Mouse (Mus musculus) forebrain, embryonic 13.5 days (tissue): ENCODE results near the gene Gm13696. TPM values are rescaled to one million over a fixed set of nuclear protein-coding genes. Genes with fewer than 3 reads are reported as not detected.
"Not testable (repeated sequence)": the region's sequence is repeated elsewhere in the genome, so short reads cannot be mapped to it uniquely, and the experiment has no call there.

Source experiments
- ATAC-seq: fragments of 200-750 bp; cut with Nextera tagmentation; 2 replicates; pipeline ENCODE4 v1.8.0; 2017
- H3K27ac ChIP-seq: fragments of 300-500 bp; sonication (generic); 2 replicates; pipeline ENCODE4 v1.5.1; 2015; ENCODE audit warnings: inconsistent platforms, mild to moderate bottlenecking, moderate library complexity
- H3K27me3 ChIP-seq: fragments of 300-500 bp; sonication (generic); 2 replicates; pipeline ENCODE4 v1.6.1; 2015; ENCODE audit warnings: mild to moderate bottlenecking, inconsistent platforms
- H3K36me3 ChIP-seq: fragments of 300-500 bp; sonication (generic); 2 replicates; pipeline ENCODE4 v1.6.1; 2015; ENCODE audit warnings: mild to moderate bottlenecking, inconsistent platforms; ENCODE audit not compliant: poor library complexity, severe bottlenecking
- H3K4me1 ChIP-seq: fragments of 300-500 bp; sonication (generic); 2 replicates; pipeline ENCODE4 v1.6.1; 2015; ENCODE audit warnings: inconsistent platforms
- H3K4me2 ChIP-seq: fragments of 300-500 bp; sonication (generic); 2 replicates; pipeline ENCODE4 v1.6.1; 2015; ENCODE audit warnings: inconsistent platforms, mild to moderate bottlenecking, moderate library complexity
- H3K4me3 ChIP-seq: fragments of 300-500 bp; sonication (generic); 2 replicates; pipeline ENCODE4 v1.5.1; 2015; ENCODE audit warnings: mild to moderate bottlenecking, inconsistent platforms
- H3K9ac ChIP-seq: fragments of 300-500 bp; sonication (generic); 2 replicates; pipeline ENCODE4 v1.6.1; 2015; ENCODE audit warnings: mild to moderate bottlenecking, inconsistent platforms
- H3K9me3 ChIP-seq: fragments of 300-500 bp; sonication (generic); replicated peaks from 2 replicates; pipeline ENCODE4 v1.6.1; 2016; ENCODE audit warnings: inconsistent platforms
- WGBS: fragments of 180-500 bp; shearing (Covaris S2); methylation state at CpG from one replicate; pipeline ENCODE4 v1.1.7; 2015; 5-methylcytosine and 5-hydroxymethylcytosine counted together
- polyA plus RNA-seq: library from polyadenylated mRNA; unstranded; fragments of >200 nt; fragmentation: Nextera tagmentation; extraction: Ambion mirVana; gene quantifications from 2 replicates; pipeline ENCODE4 v1.2.1, GENCODE M21; 2015

Gene Gm13696
- polyA plus RNA-seq: not detected in 2 replicates

GRCm38 (mm10) chr2:83972823-83973222 lies at the start of gene Gm13696:
Gm13696 (plus strand) TSS chr2:83973123.
- not testable (repeated sequence) for H3K4me2 ChIP-seq, H3K9me3 ChIP-seq, H3K9ac ChIP-seq, H3K27me3 ChIP-seq, ATAC-seq, H3K36me3 ChIP-seq, H3K4me3 ChIP-seq, H3K4me1 ChIP-seq, H3K27ac ChIP-seq
- WGBS: no CpG with 5 or more reads among the region's 6 CpGs

GRCm38 (mm10) chr2:83929478-83930088 lies 43.3 kb upstream of the Gm13696 start:
- no peak for ATAC-seq
- Histone ChIP-seq H3K9ac (no peak overlapping the region), H3K27me3 (no peaks in the 10 kb centered on the region), H3K4me2 (no peak overlapping the region), H3K36me3 (no peaks in the 10 kb centered on the region), H3K27ac (no peak overlapping the region), H3K4me3 (no peak overlapping the region), H3K9me3 (no peaks in the 10 kb centered on the region), H3K4me1 (0 out of 2 replicates have a peak, but pooled peaks cover 8% of the 10 kb centered on the region)
- 47% methylated on average over 2 of the region's 2 CpGs for WGBS

GRCm38 (mm10) chr2:83940931-83941361 lies 32.0 kb upstream of the Gm13696 start, which contains the start of gene Zswim2:
Zswim2 (minus strand) TSS chr2:83941228.
- under 1% methylated on average over 20 of the region's 20 CpGs for WGBS
- H3K9ac ChIP-seq: peak within 1 kb of the TSS; percentile 40
- H3K9me3 ChIP-seq: no peaks in the 10 kb centered on the region
- H3K36me3 ChIP-seq: no peaks in the 10 kb centered on the region
- ATAC-seq: peak; percentile 98
- H3K4me3 ChIP-seq: peak within 1 kb of the TSS; percentile 40
- no peaks in the 10 kb centered on the region for H3K27me3 ChIP-seq
- peak within 1 kb of the TSS; percentile 68 for H3K4me2 ChIP-seq
- H3K4me1 ChIP-seq: peaks cover 4% of the 10 kb centered on the region; the same call in 1 of the 2 replicates
- H3K27ac ChIP-seq: no peak within 1 kb of the TSS

GRCm38 (mm10) chr2:83941378-83941777 lies 31.5 kb upstream of the Gm13696 start:
- no peaks in the 10 kb centered on the region for H3K27me3 ChIP-seq
- peak overlapping the region; percentile 68 for H3K4me2 ChIP-seq
- H3K4me3 ChIP-seq: peak overlapping the region; percentile 40
- peak overlapping the region; percentile 40; the same call in 1 of the 2 replicates for H3K9ac ChIP-seq
- ATAC-seq: peak; percentile 58
- no peaks in the 10 kb centered on the region for H3K36me3 ChIP-seq
- no peak overlapping the region for H3K27ac ChIP-seq
- H3K9me3 ChIP-seq: no peaks in the 10 kb centered on the region
- peaks cover 4% of the 10 kb centered on the region; the same call in 1 of the 2 replicates for H3K4me1 ChIP-seq
- WGBS: 36% methylated on average over 3 of the region's 3 CpGs

GRCm38 (mm10) chr2:83941792-83942191 lies 31.1 kb upstream of the Gm13696 start:
- Histone ChIP-seq H3K9ac (no peak overlapping the region), H3K4me2 (no peak overlapping the region), H3K27me3 (no peaks in the 10 kb centered on the region), H3K27ac (no peak overlapping the region), H3K36me3 (no peaks in the 10 kb centered on the region), H3K4me1 (peaks cover 4% of the 10 kb centered on the region; the same call in 1 of the 2 replicates), H3K4me3 (no peak overlapping the region), H3K9me3 (no peaks in the 10 kb centered on the region)
- 79% methylated on average over 4 of the region's 4 CpGs for WGBS
- ATAC-seq: no peak

GRCm38 (mm10) chr2:83955393-83955792 lies 17.5 kb upstream of the Gm13696 start, which contains the start of gene Gm13698:
Gm13698 (plus strand) TSS chr2:83955693.
- WGBS: no CpG with 5 or more reads among the region's 6 CpGs
- not testable (repeated sequence) for H3K36me3 ChIP-seq, H3K9me3 ChIP-seq, H3K27ac ChIP-seq, H3K4me3 ChIP-seq, H3K4me1 ChIP-seq, H3K4me2 ChIP-seq, H3K27me3 ChIP-seq, ATAC-seq, H3K9ac ChIP-seq

- H3K9me3 ChIP-seq, H3K4me3 ChIP-seq, H3K4me1 ChIP-seq, ATAC-seq, H3K4me2 ChIP-seq, H3K9ac ChIP-seq, H3K36me3 ChIP-seq, H3K27ac ChIP-seq, H3K27me3 ChIP-seq: not testable (repeated sequence)
- WGBS: no CpG with 5 or more reads among the region's 6 CpGs
Observed at GRCm38 (mm10) chr2:83961203-83961602, 11.7 kb upstream of the Gm13696 start, which contains the start of gene Gm13693. Gm13693 (plus strand) TSS chr2:83961503.

GRCm38 (mm10) chr2:83967013-83967412 lies 5.9 kb upstream of the Gm13696 start, which contains the start of gene Gm13695:
Gm13695 (plus strand) TSS chr2:83967313.
- not testable (repeated sequence) for H3K4me1 ChIP-seq, H3K36me3 ChIP-seq, H3K9ac ChIP-seq, H3K27ac ChIP-seq, H3K4me2 ChIP-seq, H3K4me3 ChIP-seq, H3K9me3 ChIP-seq, H3K27me3 ChIP-seq, ATAC-seq
- WGBS: no CpG with 5 or more reads among the region's 6 CpGs

GRCm38 (mm10) chr2:83978633-83979032 lies 5.7 kb downstream of the Gm13696 start, which contains the start of gene Gm13694:
Gm13694 (plus strand) TSS chr2:83978933.
- H3K4me1 ChIP-seq, H3K9me3 ChIP-seq, H3K36me3 ChIP-seq, H3K4me3 ChIP-seq, H3K27me3 ChIP-seq, ATAC-seq, H3K9ac ChIP-seq, H3K27ac ChIP-seq, H3K4me2 ChIP-seq: not testable (repeated sequence)
- WGBS: no CpG with 5 or more reads among the region's 6 CpGs

- H3K9me3 ChIP-seq, H3K27me3 ChIP-seq, H3K9ac ChIP-seq, H3K4me2 ChIP-seq, H3K27ac ChIP-seq, H3K4me1 ChIP-seq, ATAC-seq, H3K36me3 ChIP-seq, H3K4me3 ChIP-seq: not testable (repeated sequence)
- WGBS: no CpG with 5 or more reads among the region's 6 CpGs
Observed at GRCm38 (mm10) chr2:83984443-83984842, 11.5 kb downstream of the Gm13696 start, which contains the start of gene Gm13697. Gm13697 (plus strand) TSS chr2:83984743.

- no CpG with 5 or more reads among the region's 6 CpGs for WGBS
- not testable (repeated sequence) for ATAC-seq
Observed at GRCm38 (mm10) chr2:83990253-83990652, 17.3 kb downstream of the Gm13696 start, which contains the start of gene Gm13691. Gm13691 (plus strand) TSS chr2:83990553.

GRCm38 (mm10) chr2:83993639-83994255 lies 20.8 kb downstream of the Gm13696 start:
- 78% methylated on average over 8 of the region's 9 CpGs for whole genome bisulfite sequencing
- H3K9me3 ChIP-seq, ATAC-seq, H3K27ac ChIP-seq, H3K4me3 ChIP-seq, H3K9ac ChIP-seq, H3K27me3 ChIP-seq, H3K4me2 ChIP-seq, H3K36me3 ChIP-seq, H3K4me1 ChIP-seq: not testable (repeated sequence)

More at GRCm38 (mm10) chr2:83990253-83990652, 17.3 kb downstream of the Gm13696 start, which contains the start of gene Gm13691:
- not testable (repeated sequence) for H3K9me3 ChIP-seq, H3K4me3 ChIP-seq, H3K9ac ChIP-seq, H3K27me3 ChIP-seq, H3K4me1 ChIP-seq, H3K4me2 ChIP-seq, H3K27ac ChIP-seq, H3K36me3 ChIP-seq
